Mouse (Mus musculus): ENCODE data around the gene Kin. TPM values are rescaled to one million over a fixed set of nuclear protein-coding genes. Genes with fewer than 3 reads are reported as not detected.

The Kin gene
- total RNA-seq (2014; rRNA removed) (5.2 and 7.7 TPM in 2 replicates), polyA plus RNA-seq (2012; rRNA removed) (1.3 and 1.9 TPM in 2 replicates)

GRCm38 (mm10) chr2:10080310-10081010 lies at the start of gene Kin, which contains the start of gene Atp5c1:
Gene Kin, plus strand, starts transcription at chr2:10080593.
Gene Atp5c1, minus strand, starts transcription at chr2:10080510.
- peaks cover 53% of the 10 kb centered on the region for H3K79me2 ChIP-seq (ENCODE audit: control insufficient read depth, insufficient read depth, low read length)
- peak within 1 kb of the TSS; percentile 97 for H3K9ac ChIP-seq (ENCODE audit: low read depth, low read length)
- peak within 1 kb of the TSS; percentile 98 for H3K27ac ChIP-seq (replicated peaks; ENCODE audit: insufficient read depth, low read depth, low read length)
- H3K36me3 ChIP-seq (ENCODE audit: control insufficient read depth, insufficient read depth, low read length), result no peaks in the 10 kb centered on the region
- TF ChIP-seq POLR2A (IDR thresholded peaks at IDR 0.05; ENCODE audit: extremely low read depth, insufficient read depth, low read length) (peak; percentile 82), CTCF (IDR thresholded peaks at IDR 0.05; ENCODE audit: low read depth, low read length) (peak; percentile 46)
- H3K4me1 ChIP-seq (ENCODE audit: control insufficient read depth, insufficient read depth, low read length), result peaks cover 27% of the 10 kb centered on the region
- DNase-seq (ENCODE audit: extremely low read depth, low read depth, low spot score), result peak; percentile 89
- H3K4me3 ChIP-seq (ENCODE audit: insufficient read depth, low read depth, low read length), result peak within 1 kb of the TSS; percentile 94
- under 1% methylated on average over 61 of the region's 61 CpGs for WGBS
- no peaks in the 10 kb centered on the region for H3K27me3 ChIP-seq (ENCODE audit: control insufficient read depth, insufficient read depth, low read length)

- TF ChIP-seq POLR2A (IDR thresholded peaks at IDR 0.05; ENCODE audit: extremely low read depth, insufficient read depth, low read length) (no peak), CTCF (IDR thresholded peaks at IDR 0.05; ENCODE audit: low read depth, low read length) (0 out of 2 replicates have a peak, but pooled peaks have one; percentile 3)
- 39% methylated on average over 4 of the region's 4 CpGs for WGBS
- peak; percentile 22 for DNase-seq (ENCODE audit: extremely low read depth, low read depth, low spot score)
These were observed 46.7 kb upstream of the Kin start for GRCm38 (mm10) chr2:10033684-10034083.

GRCm38 (mm10) chr2:10034976-10035375 lies 45.4 kb upstream of the Kin start:
- TF ChIP-seq POLR2A (IDR thresholded peaks at IDR 0.05; ENCODE audit: extremely low read depth, insufficient read depth, low read length) (no peak), CTCF (IDR thresholded peaks at IDR 0.05; ENCODE audit: low read depth, low read length) (no peak)
- Histone ChIP-seq H3K4me1 (ENCODE audit: control insufficient read depth, insufficient read depth, low read length) (peaks cover 5% of the 10 kb centered on the region; the same call in 1 of the 2 replicates), H3K4me3 (ENCODE audit: insufficient read depth, low read depth, low read length) (no peak overlapping the region), H3K27me3 (ENCODE audit: control insufficient read depth, insufficient read depth, low read length) (no peaks in the 10 kb centered on the region), H3K27ac (replicated peaks; ENCODE audit: insufficient read depth, low read depth, low read length) (no peak overlapping the region), H3K9ac (ENCODE audit: low read depth, low read length) (no peak overlapping the region), H3K79me2 (ENCODE audit: control insufficient read depth, insufficient read depth, low read length) (peaks cover 7% of the 10 kb centered on the region; the same call in 1 of the 2 replicates), H3K36me3 (ENCODE audit: control insufficient read depth, insufficient read depth, low read length) (no peaks in the 10 kb centered on the region)
- 88% methylated on average over 3 of the region's 3 CpGs for WGBS
- DNase-seq (ENCODE audit: extremely low read depth, low read depth, low spot score), result no peak

More at GRCm38 (mm10) chr2:10033684-10034083, 46.7 kb upstream of the Kin start:
- Histone ChIP-seq H3K4me3 (ENCODE audit: insufficient read depth, low read depth, low read length) (no peak overlapping the region), H3K79me2 (ENCODE audit: control insufficient read depth, insufficient read depth, low read length) (peaks cover 7% of the 10 kb centered on the region; the same call in 1 of the 2 replicates), H3K4me1 (ENCODE audit: control insufficient read depth, insufficient read depth, low read length) (peaks cover 5% of the 10 kb centered on the region; the same call in 1 of the 2 replicates), H3K9ac (ENCODE audit: low read depth, low read length) (no peak overlapping the region), H3K36me3 (ENCODE audit: control insufficient read depth, insufficient read depth, low read length) (no peaks in the 10 kb centered on the region), H3K27me3 (ENCODE audit: control insufficient read depth, insufficient read depth, low read length) (no peaks in the 10 kb centered on the region), H3K27ac (replicated peaks; ENCODE audit: insufficient read depth, low read depth, low read length) (no peak overlapping the region)

- no peaks in the 10 kb centered on the region for H3K4me1 ChIP-seq (ENCODE audit: control insufficient read depth, insufficient read depth, low read length)
- peak; percentile 35 for DNase-seq (ENCODE audit: extremely low read depth, low read depth, low spot score)
- H3K9ac ChIP-seq (ENCODE audit: low read depth, low read length), result peak overlapping the region; percentile 87
- peaks cover 17% of the 10 kb centered on the region; the same call in 1 of the 2 replicates for H3K79me2 ChIP-seq (ENCODE audit: control insufficient read depth, insufficient read depth, low read length)
- H3K27me3 ChIP-seq (ENCODE audit: control insufficient read depth, insufficient read depth, low read length), result no peaks in the 10 kb centered on the region
- 0 out of 2 replicates have a peak overlapping the region, but pooled peaks have one; percentile 10 for H3K27ac ChIP-seq (replicated peaks; ENCODE audit: insufficient read depth, low read depth, low read length)
- WGBS, result under 1% methylated on average over 47 of the region's 47 CpGs
- H3K36me3 ChIP-seq (ENCODE audit: control insufficient read depth, insufficient read depth, low read length), result no peaks in the 10 kb centered on the region
- H3K4me3 ChIP-seq (ENCODE audit: insufficient read depth, low read depth, low read length), result peak overlapping the region; percentile 92
- TF ChIP-seq POLR2A (IDR thresholded peaks at IDR 0.05; ENCODE audit: extremely low read depth, insufficient read depth, low read length), result no peak
- TF ChIP-seq CTCF (IDR thresholded peaks at IDR 0.05; ENCODE audit: low read depth, low read length), result peak; percentile 40; the same call in 1 of the 2 replicates
These were observed 32.5 kb upstream of the Kin start for GRCm38 (mm10) chr2:10047758-10048436.

GRCm38 (mm10) chr2:10048461-10048860 lies 31.9 kb upstream of the Kin start, which contains the start of gene Taf3:
Gene Taf3, minus strand, starts transcription at chr2:10048596.
- H3K79me2 ChIP-seq (ENCODE audit: control insufficient read depth, insufficient read depth, low read length), result peaks cover 17% of the 10 kb centered on the region; the same call in 1 of the 2 replicates
- H3K4me3 ChIP-seq (ENCODE audit: insufficient read depth, low read depth, low read length), result peak within 1 kb of the TSS; percentile 92
- H3K27ac ChIP-seq (replicated peaks; ENCODE audit: insufficient read depth, low read depth, low read length), result peak within 1 kb of the TSS; percentile 26; the same call in 1 of the 2 replicates
- WGBS, result 0% methylated on average over 36 of the region's 36 CpGs
- no peaks in the 10 kb centered on the region for H3K36me3 ChIP-seq (ENCODE audit: control insufficient read depth, insufficient read depth, low read length)
- peak; percentile 80 for DNase-seq (ENCODE audit: extremely low read depth, low read depth, low spot score)
- no peaks in the 10 kb centered on the region for H3K4me1 ChIP-seq (ENCODE audit: control insufficient read depth, insufficient read depth, low read length)
- H3K27me3 ChIP-seq (ENCODE audit: control insufficient read depth, insufficient read depth, low read length), result no peaks in the 10 kb centered on the region
- peak; percentile 50; the same call in 1 of the 2 replicates for TF ChIP-seq POLR2A (IDR thresholded peaks at IDR 0.05; ENCODE audit: extremely low read depth, insufficient read depth, low read length)
- no peak for TF ChIP-seq CTCF (IDR thresholded peaks at IDR 0.05; ENCODE audit: low read depth, low read length)
- peak within 1 kb of the TSS; percentile 87 for H3K9ac ChIP-seq (ENCODE audit: low read depth, low read length)

Data from liver, adult 2 months (tissue).